Mouse (Mus musculus): Measurements from ENCODE around the gene Hist1h2bh. TPM values are rescaled to one million over a fixed set of nuclear protein-coding genes. Genes with fewer than 3 reads are reported as not detected.
"Not testable (repeated sequence)": the region's sequence is repeated elsewhere in the genome, so short reads cannot be mapped to it uniquely, and the experiment has no call there.

Hist1h2bh gene
- polyA plus RNA-seq, 1 experiment = 1.2 TPM

- H3K27me3 ChIP-seq (ENCODE audit: control insufficient read depth, insufficient read depth, insufficient read length) = no peaks in the 10 kb centered on the region
- H3K4me3 ChIP-seq (ENCODE audit: insufficient read depth, poor library complexity, severe bottlenecking) = no peak overlapping the region
- no peak overlapping the region for H3ac ChIP-seq (ENCODE audit: control insufficient read depth, insufficient read length, low read depth)
- no peaks in the 10 kb centered on the region for H3K79me2 ChIP-seq (ENCODE audit: control insufficient read depth, insufficient read depth)
- TF ChIP-seq CEBPB (IDR thresholded peaks at IDR 0.05; ENCODE audit: low read depth) (no peak), MAX (IDR thresholded peaks at IDR 0.05) (no peak), MYOD1 (IDR thresholded peaks at IDR 0.05; ENCODE audit: control insufficient read depth, insufficient read length, low read depth) (no peak), USF1 (IDR thresholded peaks at IDR 0.05; ENCODE audit: low read depth) (no peak), FOSL1 (IDR thresholded peaks at IDR 0.05; ENCODE audit: insufficient read depth, low read length, poor library complexity, severe bottlenecking) (no peak), CTCF (IDR thresholded peaks at IDR 0.05; ENCODE audit: control insufficient read depth, insufficient read depth, insufficient read length) (no peak), MYOG (IDR thresholded peaks at IDR 0.05; ENCODE audit: control insufficient read depth, extremely low read depth, insufficient read length) (no peak)
- H3K79me3 ChIP-seq (ENCODE audit: low read depth) = no peaks in the 10 kb centered on the region
- H3K36me3 ChIP-seq (ENCODE audit: control insufficient read depth, insufficient read depth) = no peaks in the 10 kb centered on the region
Observed at GRCm38 (mm10) chr13:23577835-23578234, 34.6 kb upstream of the Hist1h2bh start.

- TF ChIP-seq USF1 (IDR thresholded peaks at IDR 0.05; ENCODE audit: low read depth) (no peak), CTCF (IDR thresholded peaks at IDR 0.05; ENCODE audit: control insufficient read depth, insufficient read depth, insufficient read length) (no peak), MYOD1 (IDR thresholded peaks at IDR 0.05; ENCODE audit: control insufficient read depth, insufficient read length, low read depth) (no peak), MAX (IDR thresholded peaks at IDR 0.05) (no peak), MYOG (IDR thresholded peaks at IDR 0.05; ENCODE audit: control insufficient read depth, extremely low read depth, insufficient read length) (no peak), FOSL1 (IDR thresholded peaks at IDR 0.05; ENCODE audit: insufficient read depth, low read length, poor library complexity, severe bottlenecking) (no peak), CEBPB (IDR thresholded peaks at IDR 0.05; ENCODE audit: low read depth) (no peak)
- peak overlapping the region; percentile 55 for H3ac ChIP-seq (ENCODE audit: control insufficient read depth, insufficient read length, low read depth)
- H3K4me3 ChIP-seq (ENCODE audit: insufficient read depth, poor library complexity, severe bottlenecking) = peak overlapping the region; percentile 35
- no peaks in the 10 kb centered on the region for H3K27me3 ChIP-seq (ENCODE audit: control insufficient read depth, insufficient read depth, insufficient read length)
- H3K36me3 ChIP-seq (ENCODE audit: control insufficient read depth, insufficient read depth) = no peaks in the 10 kb centered on the region
- H3K79me2 ChIP-seq (ENCODE audit: control insufficient read depth, insufficient read depth) = no peaks in the 10 kb centered on the region
- H3K79me3 ChIP-seq (ENCODE audit: low read depth) = no peaks in the 10 kb centered on the region
Observed at GRCm38 (mm10) chr13:23576906-23577639, 33.9 kb upstream of the Hist1h2bh start.

DNA sequence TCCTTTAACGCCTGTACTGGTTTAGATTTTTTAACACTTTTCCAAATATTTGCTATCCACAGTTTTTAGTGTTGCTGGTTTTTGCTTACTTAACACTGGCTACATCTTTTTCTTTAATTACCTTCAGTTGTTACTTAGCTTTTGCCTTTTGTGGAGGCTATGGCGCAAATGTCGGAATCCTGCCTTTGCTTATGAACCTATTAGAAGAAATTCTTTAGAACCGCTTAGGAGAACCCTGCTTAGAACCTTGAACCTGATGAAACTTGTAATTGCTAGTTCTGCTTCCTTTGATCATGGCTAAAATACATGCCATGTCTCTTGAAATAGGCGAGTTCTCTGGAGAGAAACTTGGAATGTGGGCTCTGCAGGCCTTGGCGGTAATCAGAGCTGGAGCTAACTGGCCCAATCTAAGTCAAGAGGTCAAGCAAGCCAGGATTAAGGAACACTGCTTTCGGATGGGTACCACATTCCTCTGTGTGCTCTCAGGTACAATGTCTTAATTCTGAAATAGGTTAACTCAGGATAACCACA, 33.2 kb upstream of the Hist1h2bh start:
- Histone ChIP-seq H3K36me3 (ENCODE audit: control insufficient read depth, insufficient read depth) (no peaks in the 10 kb centered on the region), H3K27me3 (ENCODE audit: control insufficient read depth, insufficient read depth, insufficient read length) (no peaks in the 10 kb centered on the region), H3ac (ENCODE audit: control insufficient read depth, insufficient read length, low read depth) (peak overlapping the region; percentile 55), H3K4me3 (ENCODE audit: insufficient read depth, poor library complexity, severe bottlenecking) (peak overlapping the region; percentile 35), H3K79me3 (ENCODE audit: low read depth) (no peaks in the 10 kb centered on the region), H3K79me2 (ENCODE audit: control insufficient read depth, insufficient read depth) (no peaks in the 10 kb centered on the region)
- TF ChIP-seq FOSL1 (IDR thresholded peaks at IDR 0.05; ENCODE audit: insufficient read depth, low read length, poor library complexity, severe bottlenecking) = no peak
- TF ChIP-seq MYOD1 (IDR thresholded peaks at IDR 0.05; ENCODE audit: control insufficient read depth, insufficient read length, low read depth) = no peak
- TF ChIP-seq CEBPB (IDR thresholded peaks at IDR 0.05; ENCODE audit: low read depth) = no peak
- no peak for TF ChIP-seq MAX (IDR thresholded peaks at IDR 0.05)
- no peak for TF ChIP-seq USF1 (IDR thresholded peaks at IDR 0.05; ENCODE audit: low read depth)
- TF ChIP-seq MYOG (IDR thresholded peaks at IDR 0.05; ENCODE audit: control insufficient read depth, extremely low read depth, insufficient read length) = no peak
- TF ChIP-seq CTCF (IDR thresholded peaks at IDR 0.05; ENCODE audit: control insufficient read depth, insufficient read depth, insufficient read length) = no peak

GRCm38 (mm10) chr13:23575864-23576313, 32.7 kb upstream of the Hist1h2bh start:
- Histone ChIP-seq H3ac (ENCODE audit: control insufficient read depth, insufficient read length, low read depth) (peak overlapping the region; percentile 34), H3K4me3 (ENCODE audit: insufficient read depth, poor library complexity, severe bottlenecking) (peak overlapping the region; percentile 35)
- H3K79me3 ChIP-seq (ENCODE audit: low read depth); H3K79me2 ChIP-seq (ENCODE audit: control insufficient read depth, insufficient read depth); H3K36me3 ChIP-seq (ENCODE audit: control insufficient read depth, insufficient read depth); H3K27me3 ChIP-seq (ENCODE audit: control insufficient read depth, insufficient read depth, insufficient read length): not testable (repeated sequence)

DNA sequence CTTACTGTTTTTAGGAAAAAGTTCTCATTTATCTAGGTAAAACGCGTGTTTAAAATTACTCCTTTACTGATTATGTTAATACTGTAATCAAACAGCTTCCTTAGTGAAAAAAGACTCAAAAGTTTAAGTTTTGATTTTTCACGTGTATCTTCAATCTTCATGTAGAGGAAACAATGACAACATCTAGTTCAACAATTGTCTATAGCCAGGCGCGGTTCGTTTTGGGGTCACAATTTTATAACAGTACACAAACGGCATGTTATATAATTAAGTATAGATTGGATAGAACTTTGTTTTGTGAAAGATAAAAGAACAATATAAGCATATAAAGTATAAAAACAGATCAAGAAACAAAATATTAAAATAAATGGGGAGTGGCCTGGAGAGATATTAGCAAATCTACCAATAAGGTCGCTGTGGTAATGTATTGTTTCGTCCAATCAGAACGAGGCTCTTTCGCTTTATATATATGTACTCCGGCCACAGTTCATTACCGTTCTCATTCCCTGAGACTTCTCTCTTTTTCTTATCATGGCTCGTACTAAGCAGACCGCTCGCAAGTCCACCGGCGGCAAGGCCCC, 32.2 kb upstream of the Hist1h2bh start, which contains the start of gene Hist1h3d:
Gene Hist1h3d, plus strand, starts transcription at position 493 of the 581 bp plus-strand sequence.
- H3K79me2 ChIP-seq (ENCODE audit: control insufficient read depth, insufficient read depth) = no peaks in the 10 kb centered on the region
- H3K4me3 ChIP-seq (ENCODE audit: insufficient read depth, poor library complexity, severe bottlenecking) = peak within 1 kb of the TSS; percentile 35
- peak within 1 kb of the TSS; percentile 55 for H3ac ChIP-seq (ENCODE audit: control insufficient read depth, insufficient read length, low read depth)
- H3K36me3 ChIP-seq (ENCODE audit: control insufficient read depth, insufficient read depth) = no peaks in the 10 kb centered on the region
- no peaks in the 10 kb centered on the region for H3K27me3 ChIP-seq (ENCODE audit: control insufficient read depth, insufficient read depth, insufficient read length)
- H3K79me3 ChIP-seq (ENCODE audit: low read depth) = no peaks in the 10 kb centered on the region
- TF ChIP-seq USF1 (IDR thresholded peaks at IDR 0.05; ENCODE audit: low read depth) (no peak), FOSL1 (IDR thresholded peaks at IDR 0.05; ENCODE audit: insufficient read depth, low read length, poor library complexity, severe bottlenecking) (no peak), MYOD1 (IDR thresholded peaks at IDR 0.05; ENCODE audit: control insufficient read depth, insufficient read length, low read depth) (no peak), CTCF (IDR thresholded peaks at IDR 0.05; ENCODE audit: control insufficient read depth, insufficient read depth, insufficient read length) (no peak), MYOG (IDR thresholded peaks at IDR 0.05; ENCODE audit: control insufficient read depth, extremely low read depth, insufficient read length) (no peak), CEBPB (IDR thresholded peaks at IDR 0.05; ENCODE audit: low read depth) (no peak), MAX (IDR thresholded peaks at IDR 0.05) (no peak)

DNA sequence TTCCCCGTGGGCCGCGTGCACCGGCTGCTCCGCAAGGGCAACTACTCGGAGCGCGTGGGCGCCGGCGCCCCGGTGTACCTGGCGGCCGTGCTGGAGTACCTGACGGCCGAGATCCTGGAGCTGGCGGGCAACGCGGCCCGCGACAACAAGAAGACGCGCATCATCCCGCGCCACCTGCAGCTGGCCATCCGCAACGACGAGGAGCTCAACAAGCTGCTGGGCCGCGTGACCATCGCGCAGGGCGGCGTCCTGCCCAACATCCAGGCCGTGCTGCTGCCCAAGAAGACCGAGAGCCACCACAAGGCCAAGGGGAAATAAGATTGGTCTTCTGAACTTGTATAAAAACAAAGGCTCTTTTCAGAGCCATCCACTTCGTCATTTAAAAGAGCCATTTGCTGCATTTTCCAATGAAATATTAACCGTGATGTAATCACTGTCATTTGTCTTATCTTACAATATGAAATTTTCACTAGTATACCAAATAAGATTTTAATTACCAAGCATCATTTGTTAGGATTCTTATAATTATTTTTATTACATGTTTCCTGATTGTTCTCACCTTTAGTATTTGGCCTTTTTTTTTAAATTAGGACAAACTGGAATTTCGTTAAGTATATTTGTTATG, 31.5 kb upstream of the Hist1h2bh start:
- H3K4me3 ChIP-seq (ENCODE audit: insufficient read depth, poor library complexity, severe bottlenecking); H3K79me2 ChIP-seq (ENCODE audit: control insufficient read depth, insufficient read depth); H3ac ChIP-seq (ENCODE audit: control insufficient read depth, insufficient read length, low read depth); H3K36me3 ChIP-seq (ENCODE audit: control insufficient read depth, insufficient read depth); H3K79me3 ChIP-seq (ENCODE audit: low read depth); H3K27me3 ChIP-seq (ENCODE audit: control insufficient read depth, insufficient read depth, insufficient read length): not testable (repeated sequence)

GRCm38 (mm10) chr13:23573898-23574524, 30.8 kb upstream of the Hist1h2bh start, which contains the start of the genes Hist1h2bf and Hist1h2ad:
TSS of gene Hist1h2bf (minus strand) at chr13:23574196.
TSS of gene Hist1h2ad (plus strand) at chr13:23574381.
- not testable (repeated sequence) for H3K27me3 ChIP-seq (ENCODE audit: control insufficient read depth, insufficient read depth, insufficient read length); H3K79me3 ChIP-seq (ENCODE audit: low read depth); H3K36me3 ChIP-seq (ENCODE audit: control insufficient read depth, insufficient read depth); H3K79me2 ChIP-seq (ENCODE audit: control insufficient read depth, insufficient read depth)
- Histone ChIP-seq H3K4me3 (ENCODE audit: insufficient read depth, poor library complexity, severe bottlenecking) (peak within 1 kb of the TSS; percentile 25), H3ac (ENCODE audit: control insufficient read depth, insufficient read length, low read depth) (peak within 1 kb of the TSS; percentile 53)

Data from C2C12 (cell line).